Mouse (Mus musculus) liver, embryonic 11.5 days (tissue): Measurements from ENCODE around the gene Brat1. TPM values are rescaled to one million over a fixed set of nuclear protein-coding genes. Genes with fewer than 3 reads are reported as not detected.

Experiments used
- ATAC-seq: fragments of 200-750 bp; cut with Nextera tagmentation; replicated peaks from 2 replicates; pipeline ENCODE4 v1.8.0; 2017; ENCODE audit warnings: moderate number of reproducible peaks, mild to moderate bottlenecking, moderate TSS enrichment, moderate library complexity; ENCODE audit not compliant: low FRiP score
- DNase-seq: peaks from one replicate; pipeline ENCODE4 v3.0.0-alpha.2; 2017; ENCODE audit warnings: low spot score
- H3K27ac ChIP-seq: fragments of 300-500 bp; sonication (generic); 2 replicates; pipeline ENCODE4 v1.5.1; 2014; ENCODE audit warnings: mild to moderate bottlenecking, low read depth, low read length, control low read depth
- H3K27me3 ChIP-seq: fragments of 300-500 bp; sonication (generic); replicated peaks from 2 replicates; pipeline ENCODE4 v1.6.1; 2014; ENCODE audit warnings: low read length, mixed read lengths; ENCODE audit not compliant: control insufficient read depth, insufficient read depth
- H3K36me3 ChIP-seq: fragments of 300-500 bp; sonication (generic); 2 replicates; pipeline ENCODE4 v1.6.1; 2014; ENCODE audit warnings: mild to moderate bottlenecking, low read length, moderate library complexity, mixed read lengths; ENCODE audit not compliant: control insufficient read depth, insufficient read depth
- H3K4me1 ChIP-seq: fragments of 300-500 bp; sonication (generic); replicated peaks from 2 replicates; pipeline ENCODE4 v1.6.1; 2014; ENCODE audit warnings: low read length, mixed read lengths; ENCODE audit not compliant: control insufficient read depth, insufficient read depth
- H3K4me2 ChIP-seq: fragments of 300-500 bp; sonication (generic); 2 replicates; pipeline ENCODE4 v1.6.1; 2014; ENCODE audit warnings: mild to moderate bottlenecking, control low read depth, moderate library complexity
- H3K4me3 ChIP-seq: fragments of 300-500 bp; sonication (generic); 2 replicates; pipeline ENCODE4 v1.5.1; 2014; ENCODE audit warnings: low read depth, low read length, control low read depth
- H3K9ac ChIP-seq: fragments of 300-500 bp; sonication (generic); 2 replicates; pipeline ENCODE4 v1.6.1; 2014; ENCODE audit warnings: low read depth, low read length, control low read depth
- H3K9me3 ChIP-seq: fragments of 300-500 bp; sonication (generic); 2 replicates; pipeline ENCODE4 v1.6.1; 2016; ENCODE audit warnings: low read length, inconsistent platforms, mixed read lengths; ENCODE audit not compliant: control insufficient read depth
- WGBS: fragments of 180-500 bp; shearing (Covaris S2); extraction: QIAGEN DNeasy Blood & Tissue Kit; methylation state at CpG from one replicate; pipeline ENCODE4 v1.1.7; 2014; 5-methylcytosine and 5-hydroxymethylcytosine counted together
- polyA plus RNA-seq: library from polyadenylated mRNA; unstranded; fragments of >200 nt; fragmentation: Nextera tagmentation; extraction: Ambion mirVana; gene quantifications from 2 replicates; pipeline ENCODE4 v1.2.1, GENCODE M21; 2014

The Brat1 gene
- polyA plus RNA-seq, 1 experiment from 2014 or later, result 16.9 TPM

DNA sequence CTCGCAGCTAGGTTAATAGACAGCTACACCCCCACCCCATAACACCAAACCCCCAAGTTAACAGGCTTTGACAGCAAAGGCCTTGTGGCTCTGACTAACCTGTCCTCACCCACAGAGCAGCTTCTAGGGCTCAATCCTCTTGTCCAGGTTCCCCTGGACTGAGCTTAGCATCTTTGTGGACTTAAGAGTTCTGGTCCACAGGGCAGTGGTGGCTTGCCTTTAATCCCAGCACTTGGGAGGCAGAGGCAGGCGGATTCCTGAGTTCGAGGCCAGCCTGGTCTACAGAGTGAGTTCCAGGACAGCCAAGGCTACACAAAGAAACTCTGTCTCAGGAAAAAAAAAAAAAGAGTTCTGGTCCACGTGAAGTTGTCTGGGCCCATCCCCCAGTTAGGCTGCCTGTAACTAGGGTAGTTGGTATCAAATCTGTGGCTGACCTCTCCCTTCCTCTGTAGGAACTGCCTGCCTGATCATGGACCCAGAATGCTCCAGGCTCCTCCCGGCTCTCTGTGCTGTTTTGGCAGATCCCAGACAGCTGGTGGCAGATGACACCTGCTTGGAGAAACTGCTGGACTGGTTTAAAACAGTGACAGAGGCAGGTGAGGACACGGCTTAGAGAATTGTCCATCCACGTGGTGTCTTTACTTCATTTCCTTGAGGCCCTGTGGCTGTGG, 825 bp downstream of the Brat1 start:
- Histone ChIP-seq H3K27me3 (no peaks in the 10 kb centered on the region), H3K9me3 (no peaks in the 10 kb centered on the region), H3K4me1 (peaks cover 25% of the 10 kb centered on the region), H3K36me3 (peaks cover 6% of the 10 kb centered on the region), H3K4me2 (peak overlapping the region; percentile 97), H3K9ac (peak overlapping the region; percentile 81), H3K27ac (peak overlapping the region; percentile 82), H3K4me3 (peak overlapping the region; percentile 73)
- DNase-seq (no peak), ATAC-seq (no peak)
- 32% methylated on average over 7 of the region's 7 CpGs for WGBS

DNA sequence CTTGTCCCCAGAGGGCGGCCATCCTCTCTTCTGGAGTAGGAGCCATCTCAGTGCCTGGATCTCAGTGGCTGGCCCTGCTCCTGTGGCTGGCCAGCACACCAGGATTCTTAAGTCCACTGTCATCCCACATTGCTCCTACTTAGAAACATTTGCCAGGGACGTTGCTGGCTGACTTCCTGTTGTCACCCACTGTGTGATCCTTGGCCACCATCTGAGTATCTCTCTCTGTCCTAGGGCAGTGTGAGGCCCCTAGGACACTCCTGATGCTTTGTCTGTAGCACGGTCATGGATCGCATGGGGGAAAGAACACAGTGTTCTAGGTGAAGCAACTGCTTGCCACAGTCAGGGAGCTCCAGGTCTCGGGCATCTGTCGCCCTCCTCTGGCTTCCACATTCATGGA, 5.5 kb downstream of the Brat1 start:
- DNase-seq, result no peak
- no peak for ATAC-seq
- Histone ChIP-seq H3K27ac (no peak overlapping the region), H3K4me3 (no peak overlapping the region), H3K27me3 (no peaks in the 10 kb centered on the region), H3K4me2 (no peak overlapping the region), H3K9ac (no peak overlapping the region), H3K4me1 (peaks cover 6% of the 10 kb centered on the region), H3K36me3 (peaks cover 31% of the 10 kb centered on the region), H3K9me3 (no peaks in the 10 kb centered on the region)
- 90% methylated on average over 6 of the region's 6 CpGs for WGBS

DNA sequence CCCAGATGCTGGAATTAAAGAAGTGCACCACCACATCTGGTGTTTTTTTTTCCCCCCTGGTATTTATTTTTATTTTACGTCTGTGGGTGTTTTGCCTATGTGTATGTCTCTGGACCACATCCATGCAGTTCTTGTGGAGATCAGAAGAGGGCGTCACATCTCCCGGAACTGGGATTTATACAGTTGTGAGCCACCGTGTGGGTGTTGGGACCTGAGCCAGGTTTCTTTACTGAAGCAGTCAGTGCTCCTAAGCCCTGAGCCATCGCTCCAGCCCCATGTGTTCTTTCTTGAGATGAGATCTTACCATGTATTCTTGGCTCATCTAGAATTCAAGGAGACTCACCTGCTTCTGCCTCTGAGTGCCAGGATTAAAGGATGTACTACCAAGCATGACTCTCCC, 6.2 kb downstream of the Brat1 start:
- Histone ChIP-seq H3K36me3 (peaks cover 32% of the 10 kb centered on the region), H3K27ac (no peak overlapping the region), H3K4me1 (peaks cover under 1% of the 10 kb centered on the region; the same call in 1 of the 2 replicates), H3K27me3 (no peaks in the 10 kb centered on the region), H3K4me2 (no peak overlapping the region), H3K9ac (no peak overlapping the region), H3K4me3 (no peak overlapping the region), H3K9me3 (no peaks in the 10 kb centered on the region)
- WGBS, result 85% methylated on average over 5 of the region's 5 CpGs
- no peak for DNase-seq
- ATAC-seq, result no peak

DNA sequence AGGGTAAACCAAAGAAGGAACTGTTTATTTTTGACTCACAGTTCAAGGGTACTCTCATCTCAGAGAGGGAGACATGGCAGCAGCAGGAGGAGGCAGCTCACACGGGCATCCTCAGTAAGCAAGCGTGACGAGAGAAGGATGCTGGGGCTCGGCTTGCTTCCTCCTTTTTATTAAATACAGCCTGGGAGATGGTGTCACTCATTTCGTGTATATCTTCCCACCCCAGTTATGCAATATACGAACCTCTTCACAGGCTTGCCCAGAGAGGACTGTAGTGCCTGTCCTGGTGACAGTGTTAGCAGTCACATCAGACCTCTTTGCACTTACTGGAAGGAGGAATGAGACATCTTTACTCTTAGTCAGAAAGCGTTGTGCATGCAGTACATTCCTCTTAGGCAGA, 16.0 kb downstream of the Brat1 start:
- no peaks in the 10 kb centered on the region; the same call in 1 of the 2 replicates for H3K27me3 ChIP-seq
- WGBS, result 66% methylated on average over 7 of the region's 7 CpGs
- H3K9ac ChIP-seq, result no peak overlapping the region
- H3K4me2 ChIP-seq, result no peak overlapping the region
- H3K27ac ChIP-seq, result no peak overlapping the region
- peaks cover 3% of the 10 kb centered on the region; the same call in 1 of the 2 replicates for H3K4me1 ChIP-seq
- no peak for DNase-seq
- H3K36me3 ChIP-seq, result peaks cover 22% of the 10 kb centered on the region
- ATAC-seq, result no peak
- H3K4me3 ChIP-seq, result no peak overlapping the region
- no peaks in the 10 kb centered on the region for H3K9me3 ChIP-seq

DNA sequence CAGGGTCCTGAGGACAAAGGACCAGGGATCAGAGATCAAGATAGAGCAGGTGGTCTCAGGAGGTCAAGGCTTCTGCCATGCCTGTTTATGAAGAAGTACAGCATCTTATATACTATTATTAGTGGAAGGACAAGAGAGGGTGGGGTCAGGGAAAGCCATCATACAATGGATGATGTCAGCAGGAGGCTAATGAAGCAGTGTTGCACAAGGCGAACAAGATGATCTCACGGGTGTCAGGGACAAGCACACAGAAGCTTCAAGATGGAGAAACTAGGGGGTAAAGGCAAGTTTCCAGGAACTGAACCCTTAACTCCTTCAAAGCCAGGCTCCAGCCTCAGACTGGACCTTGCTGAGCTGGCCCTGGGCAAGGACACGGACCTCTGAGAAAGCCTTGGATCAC, 17.3 kb downstream of the Brat1 start:
- WGBS, result 72% methylated on average over 3 of the region's 3 CpGs
- Histone ChIP-seq H3K27me3 (no peaks in the 10 kb centered on the region; the same call in 1 of the 2 replicates), H3K9ac (no peak overlapping the region), H3K4me1 (peaks cover 9% of the 10 kb centered on the region), H3K9me3 (no peaks in the 10 kb centered on the region), H3K27ac (no peak overlapping the region), H3K4me2 (no peak overlapping the region), H3K4me3 (no peak overlapping the region), H3K36me3 (peaks cover 13% of the 10 kb centered on the region)
- ATAC-seq (no peak), DNase-seq (no peak)

DNA sequence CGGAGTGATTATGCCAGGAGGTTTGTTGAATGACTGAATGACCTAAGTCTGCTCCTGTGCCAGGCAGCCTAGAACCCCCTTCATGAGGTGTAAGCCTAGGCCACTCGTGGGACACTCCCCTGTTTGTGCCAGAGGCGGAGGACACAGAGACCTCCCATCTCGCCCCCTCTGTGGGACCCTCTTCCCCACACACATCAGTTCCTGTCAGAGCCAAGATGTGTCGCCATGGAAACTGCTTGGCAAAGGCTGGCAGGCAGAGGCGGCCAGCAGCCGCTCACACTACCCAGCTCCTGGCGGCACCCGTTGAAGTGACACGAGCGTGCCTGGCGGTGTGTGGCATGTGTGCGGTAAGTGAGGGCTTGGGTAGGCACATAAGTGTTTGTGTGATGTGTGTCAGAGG, 19.0 kb downstream of the Brat1 start, which contains the start of gene Amz1:
TSS of gene Amz1 (plus strand) at position 306 of the 400 bp plus-strand sequence.
- no peaks in the 10 kb centered on the region; the same call in 1 of the 2 replicates for H3K27me3 ChIP-seq
- no peak within 1 kb of the TSS for H3K9ac ChIP-seq
- H3K4me3 ChIP-seq, result no peak within 1 kb of the TSS
- H3K27ac ChIP-seq, result no peak within 1 kb of the TSS
- DNase-seq (no peak), ATAC-seq (no peak)
- WGBS, result 77% methylated on average over 13 of the region's 13 CpGs
- no peak within 1 kb of the TSS for H3K4me2 ChIP-seq
- H3K4me1 ChIP-seq, result peaks cover 12% of the 10 kb centered on the region
- peaks cover 5% of the 10 kb centered on the region; the same call in 1 of the 2 replicates for H3K36me3 ChIP-seq
- no peaks in the 10 kb centered on the region for H3K9me3 ChIP-seq

DNA sequence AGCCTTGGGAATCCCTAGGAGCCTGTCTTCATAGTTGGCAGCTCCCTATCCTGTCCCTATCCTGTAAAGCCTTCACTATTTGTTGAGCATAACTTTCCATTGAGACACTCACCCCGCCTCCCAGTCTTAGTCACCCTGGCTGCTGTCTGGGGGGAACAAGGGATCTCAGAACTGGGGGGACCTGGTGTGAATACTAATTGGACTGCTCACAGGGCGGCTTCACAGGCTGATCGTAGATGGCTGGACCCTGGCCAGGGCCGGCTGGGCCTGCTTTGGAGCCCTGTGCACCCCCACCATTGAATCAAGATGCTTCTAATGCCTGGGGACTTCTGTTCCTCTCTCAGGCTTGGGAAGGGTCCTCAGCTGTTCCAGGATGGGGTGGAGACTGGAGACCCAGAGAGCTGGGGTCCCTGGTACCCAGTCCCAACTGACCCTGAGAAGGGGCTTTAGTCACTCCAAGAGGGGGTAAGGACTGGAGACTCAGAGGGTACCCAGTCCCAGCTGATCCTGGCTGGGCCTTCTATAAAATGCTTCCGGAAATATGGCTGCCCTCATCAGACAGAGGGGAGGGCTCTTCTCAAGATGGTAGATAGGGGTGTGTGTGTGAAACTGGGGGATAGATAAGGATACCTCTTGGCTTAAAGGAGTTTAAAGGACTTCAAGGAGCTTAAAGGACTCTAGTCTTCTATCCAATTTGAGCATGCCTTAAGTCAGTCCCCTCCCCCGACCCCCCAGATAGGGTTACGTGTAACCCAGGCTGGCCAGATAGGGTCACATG, 21.4 kb downstream of the Brat1 start:
- Histone ChIP-seq H3K27ac (no peak overlapping the region), H3K9ac (no peak overlapping the region), H3K4me1 (peaks cover 12% of the 10 kb centered on the region), H3K9me3 (no peaks in the 10 kb centered on the region), H3K36me3 (no peaks in the 10 kb centered on the region), H3K27me3 (no peaks in the 10 kb centered on the region; the same call in 1 of the 2 replicates), H3K4me3 (no peak overlapping the region), H3K4me2 (no peak overlapping the region)
- 81% methylated on average over 7 of the region's 7 CpGs for WGBS
- DNase-seq (no peak), ATAC-seq (peak; percentile 46; the same call in 1 of the 2 replicates)

DNA sequence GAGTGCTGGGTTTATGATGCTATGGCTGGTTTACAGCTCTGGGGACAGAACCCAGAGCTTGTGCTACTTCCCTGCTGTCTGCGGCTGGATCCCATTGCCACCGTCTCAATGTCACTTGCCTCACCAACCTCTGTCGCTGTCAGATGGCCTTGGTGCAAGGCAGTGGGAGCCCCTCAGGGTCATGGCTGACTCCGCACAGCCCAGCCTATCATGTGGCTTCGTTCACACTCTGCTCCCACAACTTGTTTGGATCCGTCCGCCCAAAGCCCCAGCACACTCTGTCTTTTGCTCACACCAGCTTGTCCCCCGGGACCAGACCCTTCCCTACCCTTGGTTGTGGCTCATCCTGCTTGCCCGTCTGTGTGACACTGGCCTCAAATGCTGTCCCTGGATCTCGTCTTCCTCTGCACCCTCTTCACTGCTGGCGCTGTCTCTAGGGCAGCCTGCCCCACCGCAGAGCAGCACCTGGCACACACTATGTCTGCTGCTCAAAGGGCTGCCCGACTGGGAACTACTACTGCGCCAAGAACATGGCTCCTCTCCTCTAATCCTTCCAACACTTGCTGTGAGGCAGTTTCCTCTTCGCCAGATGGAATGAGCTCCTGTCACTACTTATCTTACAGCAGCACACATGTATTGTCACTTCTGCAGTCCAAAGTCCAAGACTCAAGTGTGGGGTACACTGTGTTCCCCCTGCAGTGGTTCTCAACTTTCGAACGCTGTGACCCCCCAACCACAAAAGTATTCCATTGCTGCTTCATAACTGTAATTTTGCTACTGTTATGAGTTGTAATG, 22.3 kb downstream of the Brat1 start:
- Histone ChIP-seq H3K9me3 (no peaks in the 10 kb centered on the region), H3K4me1 (peaks cover 12% of the 10 kb centered on the region), H3K27me3 (no peaks in the 10 kb centered on the region; the same call in 1 of the 2 replicates), H3K4me2 (no peak overlapping the region), H3K4me3 (no peak overlapping the region), H3K27ac (no peak overlapping the region), H3K36me3 (no peaks in the 10 kb centered on the region), H3K9ac (no peak overlapping the region)
- ATAC-seq (no peak), DNase-seq (no peak)
- WGBS, result 71% methylated on average over 17 of the region's 17 CpGs
